Mouse (Mus musculus) lung, postnatal 0 days (tissue): ENCODE data around the gene Cxcr6.

ENCODE experiments used
- CTCF ChIP-seq: IDR thresholded peaks from 2 replicates; pipeline ENCODE4 v1.5.1; 2016; ENCODE audit warnings: antibody characterized with exemption, mild to moderate bottlenecking
- EP300 ChIP-seq: IDR thresholded peaks from 2 replicates; pipeline ENCODE4 v1.6.1; 2016; ENCODE audit warnings: antibody characterized with exemption, mild to moderate bottlenecking, control low read depth

DNA sequence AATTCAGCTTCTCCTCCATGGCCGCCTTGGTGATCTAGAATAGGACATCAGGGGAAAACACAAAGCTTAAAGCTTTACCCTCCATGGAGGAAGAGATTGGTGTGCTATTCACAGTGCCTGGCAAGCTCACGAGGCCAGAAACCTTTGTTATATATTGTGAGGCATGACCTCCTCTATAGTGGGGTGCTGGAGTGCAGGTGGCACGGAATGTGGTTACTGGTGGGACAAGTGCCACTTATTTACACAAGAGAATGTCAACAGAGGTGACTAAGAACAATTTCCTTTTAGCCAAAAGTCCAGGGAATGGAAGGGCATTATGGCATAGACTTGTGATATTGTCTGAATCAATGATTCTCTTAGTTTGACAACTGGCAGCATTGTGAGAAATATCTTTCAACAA, 20.4 kb downstream of the Cxcr6 start:
- TF ChIP-seq CTCF (no peak), EP300 (peak; percentile 84)
